Mouse (Mus musculus) limb, embryonic 10.5 days (tissue): Measurements from ENCODE around the gene Selenof. TPM values are rescaled to one million over a fixed set of nuclear protein-coding genes. Genes with fewer than 3 reads are reported as not detected.
"Not testable (repeated sequence)": the region's sequence is repeated elsewhere in the genome, so short reads cannot be mapped to it uniquely, and the experiment has no call there.

Source experiments
- DNase-seq: peaks from one replicate; pipeline ENCODE4 v3.0.0-alpha.2; 2017; ENCODE audit warnings: low spot score
- H3K27ac ChIP-seq: fragments of 300-500 bp; sonication (generic); 2 replicates; pipeline ENCODE4 v1.5.1; 2016; ENCODE audit warnings: mild to moderate bottlenecking
- H3K27me3 ChIP-seq: fragments of 300-500 bp; sonication (generic); 2 replicates; pipeline ENCODE4 v1.6.1; 2016; ENCODE audit warnings: low read depth, mild to moderate bottlenecking; ENCODE audit not compliant: poor library complexity, severe bottlenecking
- H3K36me3 ChIP-seq: fragments of 300-500 bp; sonication (generic); 2 replicates; pipeline ENCODE4 v1.6.1; 2016; ENCODE audit warnings: mild to moderate bottlenecking, moderate library complexity
- H3K4me1 ChIP-seq: fragments of 300-500 bp; sonication (generic); 2 replicates; pipeline ENCODE4 v1.6.1; 2016
- H3K4me3 ChIP-seq: fragments of 300-500 bp; sonication (generic); 2 replicates; pipeline ENCODE4 v1.5.1; 2016; ENCODE audit warnings: mild to moderate bottlenecking, moderate library complexity
- H3K9me3 ChIP-seq: fragments of 300-500 bp; sonication (generic); replicated peaks from 2 replicates; pipeline ENCODE4 v1.6.1; 2016; ENCODE audit warnings: mild to moderate bottlenecking
- WGBS: fragments of 180-500 bp; shearing (Covaris S2); methylation state at CpG from one replicate; pipeline ENCODE4 v1.1.7; 2016; 5-methylcytosine and 5-hydroxymethylcytosine counted together
- polyA plus RNA-seq: library from polyadenylated mRNA; unstranded; fragments of >200 nt; fragmentation: Nextera tagmentation; extraction: Ambion mirVana; gene quantifications from 2 replicates; pipeline ENCODE4 v1.2.1, GENCODE M21; 2016

Selenof gene
- polyA plus RNA-seq, 1 experiment from 2014 or later = 480 TPM

DNA sequence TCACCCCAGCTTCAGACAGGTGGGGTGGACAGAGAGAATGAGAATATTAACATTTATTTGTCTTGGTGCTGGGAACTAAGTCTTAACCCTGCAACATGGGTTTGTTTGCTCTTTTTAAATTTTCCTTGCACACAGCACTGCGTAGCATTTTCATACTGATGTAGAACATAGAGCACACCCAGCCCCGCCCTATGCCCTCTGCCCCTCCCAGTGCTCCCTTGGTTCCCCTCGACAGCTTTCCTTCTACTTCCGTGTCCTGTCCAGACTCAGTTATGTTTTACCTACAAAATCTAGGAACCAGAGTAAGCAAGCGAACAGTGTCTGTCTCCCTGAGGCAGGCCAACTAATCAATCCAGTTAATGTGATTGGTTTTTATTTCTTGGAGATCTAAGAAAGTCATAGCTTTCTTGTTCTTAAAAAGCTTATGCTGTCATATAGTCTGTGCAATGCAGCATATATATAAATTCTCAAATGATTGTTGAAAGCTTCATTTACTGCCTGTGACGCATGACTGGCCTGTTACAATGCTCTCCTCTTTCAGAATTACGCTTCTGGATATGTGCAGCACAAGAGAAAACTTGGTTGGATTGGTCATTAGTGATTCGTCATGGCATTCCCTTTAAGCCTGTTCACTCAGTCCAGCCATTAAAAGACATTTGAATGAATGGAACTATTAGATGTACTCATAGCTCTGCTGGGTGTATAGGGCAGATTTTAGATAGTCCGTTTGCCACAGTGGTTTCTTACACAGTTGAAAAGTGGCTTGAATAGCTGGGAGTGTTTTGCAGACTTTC is 23.1 kb downstream of the Selenof start:
- peaks cover 91% of the 10 kb centered on the region for H3K36me3 ChIP-seq
- 92% methylated on average over 9 of the region's 9 CpGs for WGBS
- H3K9me3 ChIP-seq = no peaks in the 10 kb centered on the region
- no peak overlapping the region for H3K4me3 ChIP-seq
- no peak overlapping the region for H3K27ac ChIP-seq
- no peaks in the 10 kb centered on the region for H3K27me3 ChIP-seq
- no peak for DNase-seq
- no peaks in the 10 kb centered on the region for H3K4me1 ChIP-seq

- H3K27ac ChIP-seq = no peak overlapping the region
- no peak overlapping the region for H3K4me3 ChIP-seq
- H3K9me3 ChIP-seq = no peaks in the 10 kb centered on the region
- no peak for DNase-seq
- peaks cover 84% of the 10 kb centered on the region for H3K36me3 ChIP-seq
- H3K27me3 ChIP-seq = no peaks in the 10 kb centered on the region
- 87% methylated on average over 4 of the region's 4 CpGs for WGBS
- no peaks in the 10 kb centered on the region for H3K4me1 ChIP-seq
Measured at GRCm38 (mm10) chr3:144597121-144597520, 27.0 kb downstream of the Selenof start.

GRCm38 (mm10) chr3:144597790-144598467 is 27.8 kb downstream of the Selenof start:
- no peaks in the 10 kb centered on the region for H3K27me3 ChIP-seq
- H3K4me3 ChIP-seq = no peak overlapping the region
- no peaks in the 10 kb centered on the region for H3K9me3 ChIP-seq
- H3K36me3 ChIP-seq = peaks cover 81% of the 10 kb centered on the region
- H3K4me1 ChIP-seq = no peaks in the 10 kb centered on the region
- WGBS = 90% methylated on average over 12 of the region's 12 CpGs
- H3K27ac ChIP-seq = no peak overlapping the region
- DNase-seq = no peak

DNA sequence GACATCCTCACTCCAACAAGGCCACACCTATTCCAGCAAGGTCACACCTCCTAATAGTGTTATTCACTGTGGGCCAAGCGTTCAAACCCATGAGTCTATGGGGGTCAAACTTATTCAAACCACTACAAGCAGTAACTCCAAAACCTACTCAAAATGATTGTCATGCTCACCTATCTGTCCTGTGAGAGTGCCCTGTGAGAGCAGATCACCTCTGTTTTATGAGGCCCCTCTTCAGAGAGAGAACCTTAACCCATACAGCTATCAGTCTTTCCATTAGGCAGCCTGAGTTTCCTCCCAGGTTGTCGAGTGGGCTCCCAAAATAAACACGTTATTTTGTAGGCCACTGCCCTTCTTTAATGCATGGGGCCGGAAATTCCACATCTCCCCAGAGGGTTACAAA is 32.3 kb downstream of the Selenof start:
- no peaks in the 10 kb centered on the region for H3K4me1 ChIP-seq
- H3K27ac ChIP-seq = no peak overlapping the region
- DNase-seq = no peak
- WGBS = 83% methylated on average over 4 of the region's 4 CpGs
- H3K9me3 ChIP-seq = no peaks in the 10 kb centered on the region
- H3K36me3 ChIP-seq = peaks cover 42% of the 10 kb centered on the region
- H3K4me3 ChIP-seq = no peak overlapping the region
- no peaks in the 10 kb centered on the region for H3K27me3 ChIP-seq

- Histone ChIP-seq H3K27me3 (no peaks in the 10 kb centered on the region), H3K36me3 (peaks cover 38% of the 10 kb centered on the region), H3K27ac (no peak overlapping the region), H3K9me3 (no peaks in the 10 kb centered on the region), H3K4me1 (no peaks in the 10 kb centered on the region), H3K4me3 (no peak overlapping the region)
- 85% methylated on average over 7 of the region's 7 CpGs for WGBS
- no peak for DNase-seq
Measured at GRCm38 (mm10) chr3:144602819-144603218, 32.7 kb downstream of the Selenof start.

GRCm38 (mm10) chr3:144603558-144603957 is 33.5 kb downstream of the Selenof start:
- 88% methylated on average over 3 of the region's 3 CpGs for WGBS
- Histone ChIP-seq H3K9me3 (no peaks in the 10 kb centered on the region), H3K4me1 (no peaks in the 10 kb centered on the region), H3K27me3 (no peaks in the 10 kb centered on the region), H3K36me3 (peaks cover 31% of the 10 kb centered on the region), H3K27ac (no peak overlapping the region), H3K4me3 (no peak overlapping the region)
- no peak for DNase-seq

DNA sequence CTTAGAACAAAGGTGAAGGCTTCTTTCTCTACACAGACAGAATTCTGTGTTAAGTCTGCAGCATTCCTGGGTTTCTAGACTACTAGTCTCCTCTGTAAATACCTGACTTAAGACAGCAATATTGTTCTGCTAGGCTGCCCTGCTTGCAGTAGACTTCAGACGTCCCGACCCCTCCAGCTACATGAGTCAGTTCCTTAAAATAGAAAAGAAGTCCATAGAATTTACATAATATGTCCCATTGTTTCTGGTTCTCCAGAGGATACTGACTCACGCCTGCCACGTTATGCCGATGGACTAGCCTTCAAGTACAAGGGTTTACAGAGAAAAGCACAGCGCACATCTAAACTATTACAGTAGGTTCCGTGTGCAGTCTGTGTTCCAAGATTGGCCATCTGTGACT is 34.1 kb downstream of the Selenof start:
- DNase-seq = no peak
- Histone ChIP-seq H3K9me3 (no peaks in the 10 kb centered on the region), H3K4me3 (no peak overlapping the region), H3K27ac (no peak overlapping the region), H3K36me3 (peaks cover 26% of the 10 kb centered on the region), H3K4me1 (no peaks in the 10 kb centered on the region), H3K27me3 (no peaks in the 10 kb centered on the region)
- 88% methylated on average over 7 of the region's 7 CpGs for WGBS

DNA sequence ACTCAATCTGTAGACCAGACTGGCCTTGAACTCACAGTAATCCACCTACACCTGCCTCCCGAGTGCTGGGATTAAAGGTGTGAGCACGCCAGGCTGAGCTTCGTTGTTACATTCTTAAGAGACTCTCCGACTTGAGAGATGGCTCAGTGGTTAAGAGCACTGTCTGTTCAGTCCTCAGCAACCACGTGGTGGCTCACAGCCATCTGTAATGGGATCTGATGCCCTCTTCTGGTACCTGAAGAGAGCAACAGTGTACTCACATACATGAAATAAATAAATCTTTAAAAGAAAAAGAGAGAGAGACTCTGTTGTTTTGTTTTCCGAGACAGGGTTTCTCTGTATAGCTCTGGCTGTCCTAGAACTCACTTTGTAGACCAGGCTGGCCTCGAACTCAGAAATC is 35.7 kb downstream of the Selenof start:
- peaks cover 10% of the 10 kb centered on the region for H3K36me3 ChIP-seq
- H3K4me1 ChIP-seq, H3K4me3 ChIP-seq, H3K9me3 ChIP-seq, H3K27ac ChIP-seq, DNase-seq, H3K27me3 ChIP-seq: not testable (repeated sequence)
- WGBS = 68% methylated on average over 7 of the region's 7 CpGs

DNA sequence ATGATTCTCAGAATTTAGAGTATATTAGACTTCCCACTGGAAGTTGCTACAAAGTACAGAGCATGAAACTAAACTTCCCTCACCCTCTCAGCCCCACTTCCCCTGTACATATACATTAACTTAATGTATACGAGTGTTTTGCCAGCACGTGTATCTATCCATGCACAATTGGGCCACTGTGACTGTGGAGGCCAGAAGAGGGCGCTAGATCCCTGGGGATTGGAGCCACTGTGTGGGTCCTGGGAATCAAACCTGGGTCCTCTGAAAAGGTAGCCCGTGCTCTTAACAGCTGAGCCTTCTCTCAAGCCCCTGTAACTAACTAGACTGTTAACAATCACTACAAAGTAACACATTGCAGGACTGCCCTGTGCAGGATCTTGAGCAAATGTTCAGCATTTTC is 36.3 kb downstream of the Selenof start:
- 73% methylated on average over 4 of the region's 4 CpGs for whole genome bisulfite sequencing
- Histone ChIP-seq H3K36me3 (0 out of 2 replicates have a peak, but pooled peaks cover 4% of the 10 kb centered on the region), H3K9me3 (no peaks in the 10 kb centered on the region), H3K27ac (no peak overlapping the region), H3K27me3 (no peaks in the 10 kb centered on the region), H3K4me1 (peaks cover 10% of the 10 kb centered on the region), H3K4me3 (no peak overlapping the region)
- DNase-seq = no peak

DNA sequence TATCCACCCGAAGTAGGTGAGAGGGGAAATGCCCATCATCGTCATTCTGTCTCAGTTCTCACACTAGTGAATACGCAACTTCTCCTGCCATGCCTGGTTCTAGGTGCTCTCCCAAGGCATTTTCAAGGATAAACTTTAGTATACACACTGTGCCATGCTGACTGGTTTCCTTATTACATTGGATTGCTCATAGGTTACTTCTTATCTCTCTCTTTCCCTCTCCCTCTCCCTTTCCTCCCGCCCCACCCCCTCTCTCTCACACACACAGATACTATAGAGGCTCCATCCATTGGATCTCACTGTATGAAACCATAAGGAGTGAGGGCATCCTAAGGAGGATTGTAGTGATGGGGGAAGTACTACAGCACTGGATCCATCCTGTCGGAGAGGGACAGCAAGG is 38.0 kb downstream of the Selenof start:
- 90% methylated on average over 5 of the region's 5 CpGs for WGBS
- peaks cover 18% of the 10 kb centered on the region for H3K4me1 ChIP-seq

DNA sequence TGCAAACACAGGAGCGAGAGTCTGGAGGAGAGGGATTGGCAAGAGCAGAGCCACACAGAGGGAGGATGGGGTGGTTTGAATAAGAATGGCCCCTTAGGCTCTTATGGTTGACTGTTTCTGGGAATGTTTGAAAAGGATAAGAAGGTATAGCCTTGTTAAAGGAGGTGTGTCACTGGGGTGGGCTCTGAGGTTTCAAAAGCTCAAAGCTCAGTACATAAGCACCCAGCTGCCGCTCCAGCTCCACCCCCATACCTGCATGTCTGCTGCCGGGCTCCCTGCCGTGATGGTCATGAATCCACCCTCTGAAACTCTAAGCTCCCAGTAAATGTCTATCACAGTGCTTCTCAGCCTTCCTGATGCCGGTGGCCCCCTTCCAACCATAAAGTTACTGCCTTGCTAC is 40.7 kb downstream of the Selenof start:
- Histone ChIP-seq H3K9me3 (no peaks in the 10 kb centered on the region), H3K27ac (no peak overlapping the region), H3K27me3 (no peaks in the 10 kb centered on the region), H3K4me3 (no peak overlapping the region), H3K36me3 (no peaks in the 10 kb centered on the region), H3K4me1 (peaks cover 35% of the 10 kb centered on the region)
- no peak for DNase-seq
- WGBS = 40% methylated on average over 5 of the region's 5 CpGs

More for the DNA sequence above, 38.0 kb downstream of the Selenof start:
- H3K4me3 ChIP-seq = no peak overlapping the region
- no peaks in the 10 kb centered on the region for H3K9me3 ChIP-seq
- no peak for DNase-seq
- H3K27me3 ChIP-seq = no peaks in the 10 kb centered on the region
- no peak overlapping the region for H3K27ac ChIP-seq
- H3K36me3 ChIP-seq = 0 out of 2 replicates have a peak, but pooled peaks cover 2% of the 10 kb centered on the region

- Histone ChIP-seq H3K4me1 (peaks cover 37% of the 10 kb centered on the region), H3K27me3 (no peaks in the 10 kb centered on the region), H3K36me3 (no peaks in the 10 kb centered on the region), H3K9me3 (no peaks in the 10 kb centered on the region), H3K4me3 (no peak overlapping the region), H3K27ac (no peak overlapping the region)
- 71% methylated on average over 8 of the region's 8 CpGs for WGBS
- DNase-seq = no peak
Measured at GRCm38 (mm10) chr3:144611626-144612271, 41.6 kb downstream of the Selenof start.

GRCm38 (mm10) chr3:144612382-144612781 is 42.3 kb downstream of the Selenof start:
- 84% methylated on average over 6 of the region's 6 CpGs for WGBS
- Histone ChIP-seq H3K27ac (no peak overlapping the region), H3K36me3 (no peaks in the 10 kb centered on the region), H3K9me3 (no peaks in the 10 kb centered on the region), H3K27me3 (no peaks in the 10 kb centered on the region), H3K4me3 (no peak overlapping the region), H3K4me1 (peaks cover 41% of the 10 kb centered on the region)
- no peak for DNase-seq
